ENCODE assay signal across 19 mouse cellular contexts in genomic region chr15:98214130-98214529, GRCm38 (mm10). TPM values are rescaled to one million over a fixed set of nuclear protein-coding genes. Genes with fewer than 3 reads are reported as not detected.
"Had no signal": no experiment of that assay in that cellular context is flagged by ENCODE, and none has a peak within 500 bp of the region (broad histone marks: within the 10 kb centered on the region; RNA-seq: fewer than 3 reads in every experiment).

No protein-coding gene starts in this region.

- H3K4me3 ChIP-seq: layer of hippocampus, adult 2 months; limb, embryonic 12.5 days; midbrain, embryonic 10.5 days; myocyte; neural tube, embryonic 15.5 days had no signal

- H3K27ac ChIP-seq: layer of hippocampus, adult 2 months; limb, embryonic 12.5 days; liver, embryonic 14.5 days; midbrain, embryonic 10.5 days; neural tube, embryonic 15.5 days had no signal

- DNase-seq: liver; midbrain, embryonic 14.5 days; right cerebral cortex, adult 18-20 months; right cerebral cortex, postnatal 25 days; thymus, adult 18-20 months; thymus, postnatal 14 days had no signal

- H3K36me3 ChIP-seq: limb, embryonic 12.5 days; midbrain, embryonic 10.5 days; neural tube, embryonic 15.5 days had no signal

- H3K9me3 ChIP-seq: limb, embryonic 12.5 days; midbrain, embryonic 10.5 days; neural tube, embryonic 15.5 days had no signal

- H3K4me1 ChIP-seq: limb, embryonic 12.5 days; midbrain, embryonic 10.5 days; neural tube, embryonic 15.5 days had no signal

- H3K4me2 ChIP-seq: limb, embryonic 12.5 days; neural tube, embryonic 15.5 days had no signal

- H3K9ac ChIP-seq: limb, embryonic 12.5 days; liver, embryonic 14.5 days; neural tube, embryonic 15.5 days had no signal

- H3K27me3 ChIP-seq: limb, embryonic 12.5 days; neural tube, embryonic 15.5 days had no signal

RNA-seq across cellular contexts. Expression of gene Gm44579, which starts 6.6 kb away (rescaled TPM):
- total RNA-seq: layer of hippocampus, adult 2 months; megakaryocyte, adult 5-6 weeks had no signal
- polyA plus RNA-seq: intestine, embryonic 14.5 days; kidney, embryonic 14.5 days; limb, embryonic 12.5 days; liver, embryonic 14.5 days; midbrain, embryonic 10.5 days; midbrain, embryonic 14.5 days; myocyte; neural tube, embryonic 11.5 days; stomach, embryonic 14.5 days had no signal

RNA-seq across cellular contexts. Expression of gene Olfr287, which starts 6.7 kb away (rescaled TPM):
- total RNA-seq: megakaryocyte, adult 5-6 weeks had no signal
- polyA plus RNA-seq: intestine, embryonic 14.5 days; kidney, embryonic 14.5 days; limb, embryonic 12.5 days; liver, embryonic 14.5 days; midbrain, embryonic 10.5 days; myocyte; neural tube, embryonic 11.5 days; stomach, embryonic 14.5 days had no signal

RNA-seq across cellular contexts. Expression of gene Olfr288, which starts 18.8 kb away (rescaled TPM):
- total RNA-seq: layer of hippocampus, adult 2 months; layer of hippocampus, postnatal 10 days; megakaryocyte, adult 5-6 weeks had no signal
- polyA plus RNA-seq: intestine, embryonic 14.5 days; kidney, embryonic 14.5 days; limb, embryonic 12.5 days; liver, embryonic 14.5 days; midbrain, embryonic 10.5 days; midbrain, embryonic 14.5 days; myocyte; neural tube, embryonic 11.5 days; neural tube, embryonic 15.5 days; stomach, embryonic 14.5 days had no signal

RNA-seq across cellular contexts. Expression of gene Olfr286, which starts 20.1 kb away (rescaled TPM):
- total RNA-seq: layer of hippocampus, adult 2 months; layer of hippocampus, postnatal 10 days; left cerebral cortex, postnatal 36 days; megakaryocyte, adult 5-6 weeks had no signal
- polyA plus RNA-seq: intestine, embryonic 14.5 days; kidney, embryonic 14.5 days; limb, embryonic 12.5 days; liver, embryonic 14.5 days; midbrain, embryonic 14.5 days; myocyte; neural tube, embryonic 11.5 days; stomach, embryonic 14.5 days had no signal

RNA-seq across cellular contexts. Expression of gene H1fnt, which starts 43.0 kb away (rescaled TPM):
- total RNA-seq: layer of hippocampus, adult 2 months; layer of hippocampus, postnatal 10 days; left cerebral cortex, postnatal 36 days; megakaryocyte, adult 5-6 weeks had no signal
- polyA plus RNA-seq: intestine, embryonic 14.5 days; kidney, embryonic 14.5 days; limb, embryonic 12.5 days; liver, embryonic 14.5 days; midbrain, embryonic 10.5 days; midbrain, embryonic 14.5 days; myocyte; neural tube, embryonic 11.5 days; neural tube, embryonic 15.5 days; stomach, embryonic 14.5 days had no signal
